9 mouse cellular contexts compared by ENCODE assay signal in genomic region chr11:44620694-44621446, GRCm38 (mm10). TPM values are rescaled to one million over a fixed set of nuclear protein-coding genes. Genes with fewer than 3 reads are reported as not detected.
DNase-seq lines count a peak whose midpoint lies in the region; ATAC-seq and TF ChIP-seq lines count a peak whose summit lies in the region.
"Had no signal": no experiment of that assay in that cellular context is flagged by ENCODE, and none has a peak within 500 bp of the region (broad histone marks: within the 10 kb centered on the region; RNA-seq: fewer than 3 reads in every experiment).

No protein-coding gene starts in this region.

- no peaks in the 10 kb centered on the region for H3K36me3 ChIP-seq in heart, postnatal 0 days (replicated peaks; ENCODE audit: control insufficient read depth, insufficient read depth, low read length)
- no peaks in the 10 kb centered on the region for H3K36me3 ChIP-seq in midbrain, embryonic 14.5 days (ENCODE audit: control insufficient read depth, insufficient read depth, low read length)
- no peaks in the 10 kb centered on the region for H3K36me3 ChIP-seq in thymus, adult 2 months (ENCODE audit: control insufficient read depth, insufficient read depth, low read length)

- H3K27me3 ChIP-seq in heart, postnatal 0 days (ENCODE audit: control insufficient read depth, insufficient read depth, low read length): peaks cover 53% of the 10 kb centered on the region
- H3K27me3 ChIP-seq in midbrain, embryonic 14.5 days (ENCODE audit: control insufficient read depth, insufficient read depth, low read length): peaks cover 17% of the 10 kb centered on the region
- H3K27me3 ChIP-seq in thymus, adult 2 months (ENCODE audit: control insufficient read depth, insufficient read depth, low read length): peaks cover 11% of the 10 kb centered on the region

- no peak for TF ChIP-seq EP300 in heart, postnatal 0 days (IDR thresholded peaks at IDR 0.05; ENCODE audit: low read depth)

- peak overlapping the region; percentile 78 for H3K4me3 ChIP-seq in heart, postnatal 0 days (ENCODE audit: low read depth, low read length)
- H3K4me3 ChIP-seq in midbrain, embryonic 14.5 days (replicated peaks; ENCODE audit: low read depth, low read length): peak overlapping the region; percentile 64
- no peak overlapping the region for H3K4me3 ChIP-seq in left cerebral cortex, adult 2 months
- no peak overlapping the region for H3K4me3 ChIP-seq in thymus, adult 2 months (ENCODE audit: control insufficient read depth, insufficient read depth, low read length)

- peak overlapping the region; percentile 36 for H3K27ac ChIP-seq in heart, postnatal 0 days (ENCODE audit: low read depth)
- H3K27ac ChIP-seq in midbrain, embryonic 14.5 days (replicated peaks; ENCODE audit: low read depth, low read length): peak overlapping the region; percentile 92
- H3K27ac ChIP-seq in left cerebral cortex, adult 2 months: no peak overlapping the region
- H3K27ac ChIP-seq in thymus, adult 2 months (ENCODE audit: control insufficient read depth, insufficient read depth, low read length): no peak overlapping the region

- no peak for TF ChIP-seq POLR2A in thymus, adult 2 months (IDR thresholded peaks at IDR 0.05; ENCODE audit: control insufficient read depth, extremely low read depth, insufficient read depth, low read length, poor library complexity)

- intact Hi-C loops in left cerebral cortex, adult 2 months (cut with DNase I): no loop called here

- TF ChIP-seq CTCF in heart, postnatal 0 days (IDR thresholded peaks at IDR 0.05; ENCODE audit: low read depth): no peak
- no peak for TF ChIP-seq CTCF in left cerebral cortex, adult 2 months (IDR thresholded peaks at IDR 0.05)
- no peak for TF ChIP-seq CTCF in thymus, adult 2 months (IDR thresholded peaks at IDR 0.05; ENCODE audit: borderline replicate concordance, control insufficient read depth, extremely low read depth, insufficient read depth, low read length, poor library complexity)

- H3K9me3 ChIP-seq in heart, postnatal 0 days (replicated peaks; ENCODE audit: control insufficient read depth, low read length): no peaks in the 10 kb centered on the region
- H3K9me3 ChIP-seq in midbrain, embryonic 14.5 days (ENCODE audit: control insufficient read depth, low read length): no peaks in the 10 kb centered on the region

- WGBS in heart, postnatal 0 days: 59% methylated on average over 17 of the region's 19 CpGs
- 27% methylated on average over 18 of the region's 19 CpGs for WGBS in midbrain, embryonic 14.5 days
- 75% methylated on average over 19 of the region's 19 CpGs for WGBS in thymus, adult 2 months

- no peak for ATAC-seq in heart, postnatal 0 days (ENCODE audit: insufficient read depth, low read depth)
- no peak for ATAC-seq in midbrain, embryonic 14.5 days (ENCODE audit: low FRiP score, low TSS enrichment)

- peak overlapping the region; percentile 68 for H3K4me2 ChIP-seq in heart, postnatal 0 days (ENCODE audit: low read depth, low read length)
- H3K4me2 ChIP-seq in midbrain, embryonic 14.5 days (ENCODE audit: low read length): peak overlapping the region; percentile 84

- peak; percentile 26 for DNase-seq in heart, adult 8-10 months (ENCODE audit: low spot score)
- no peak for DNase-seq in heart, postnatal 4 days
- peak; percentile 41 for DNase-seq in embryo, embryonic 11 days
- DNase-seq in heart, postnatal 0 days (ENCODE audit: low spot score): no peak
- no peak for DNase-seq in midbrain, embryonic 14.5 days
- no peak for DNase-seq in frontal cortex, postnatal 10 days (ENCODE audit: low spot score in 2 of 2)
- DNase-seq in left cerebral cortex, adult 2 months (ENCODE audit: extremely low spot score in 1 of 2, low spot score in 2 of 2): no peak
- no peak for DNase-seq in thymus, adult 2 months

- peak overlapping the region; percentile 75; the same call in 1 of the 2 replicates for H3K9ac ChIP-seq in heart, postnatal 0 days (replicated peaks; ENCODE audit: low read depth, low read length)
- peak overlapping the region; percentile 86 for H3K9ac ChIP-seq in midbrain, embryonic 14.5 days (replicated peaks; ENCODE audit: low read length)

- no peaks in the 10 kb centered on the region for H3K4me1 ChIP-seq in heart, postnatal 0 days (ENCODE audit: control insufficient read depth, insufficient read depth)
- H3K4me1 ChIP-seq in midbrain, embryonic 14.5 days (ENCODE audit: control insufficient read depth, insufficient read depth, low read length): peaks cover 26% of the 10 kb centered on the region; the same call in 1 of the 2 replicates
- H3K4me1 ChIP-seq in thymus, adult 2 months (replicated peaks; ENCODE audit: control insufficient read depth, insufficient read depth, low read length): peaks cover 8% of the 10 kb centered on the region

RNA-seq across cellular contexts. Expression of gene Ebf1, which starts 3.8 kb away (rescaled TPM):
- total RNA-seq in heart, adult 8-10 months (2022): 10 to 100 TPM; 10.5 to 15.1 (median 11.7) TPM
- 10 to 100 TPM; 27.2 to 31.0 TPM for total RNA-seq in heart, postnatal 4 days (2021)
- total RNA-seq in heart, postnatal 0 days (2014; rRNA removed; ENCODE audit: low replicate concordance): 8.1 and 12.8 TPM in 2 replicates
- 10.4 and 10.5 TPM in 2 replicates for polyA plus RNA-seq in heart, postnatal 0 days (2015; fragmentation: Nextera tagmentation; extraction: Ambion mirVana)
- polyA plus RNA-seq in midbrain, embryonic 14.5 days (2014; fragmentation: Nextera tagmentation; extraction: Ambion mirVana): 98.3 and 112 TPM in 2 replicates
- total RNA-seq in left cerebral cortex, adult 2 months (2021): 1 to 10 TPM; 3.3 to 3.6 TPM
- polyA plus RNA-seq in thymus, adult 2 months (2012; rRNA removed): 4.4 and 5.0 TPM in 2 replicates
- total RNA-seq: MEL had no signal

Comparison
In these comparisons a context has a peak if more than half of its experiments do, and no peak if none do; other contexts are left out.
1. DNase-seq: peak in heart, adult 8-10 months (single experiment) and embryo, embryonic 11 days (single experiment); none in heart, postnatal 4 days (single experiment), heart, postnatal 0 days (single experiment), midbrain, embryonic 14.5 days (single experiment), frontal cortex, postnatal 10 days (0 of 2), left cerebral cortex, adult 2 months (0 of 2) and thymus, adult 2 months (single experiment).
2. H3K27ac ChIP-seq: peak in heart, postnatal 0 days (single experiment) and midbrain, embryonic 14.5 days (single experiment); none in left cerebral cortex, adult 2 months (single experiment) and thymus, adult 2 months (single experiment).
3. H3K4me3 ChIP-seq: peak in heart, postnatal 0 days (single experiment) and midbrain, embryonic 14.5 days (single experiment); none in left cerebral cortex, adult 2 months (single experiment) and thymus, adult 2 months (single experiment).